Mouse (Mus musculus) stomach, embryonic 15.5 days (tissue): ENCODE data around the gene Zc3h13. TPM values are rescaled to one million over a fixed set of nuclear protein-coding genes. Genes with fewer than 3 reads are reported as not detected.
A peak's percentile ranks its signal among the peaks of the same experiment; 100 is the strongest.

Experiments
- ATAC-seq: fragments of 200-750 bp; cut with Nextera tagmentation; 2 replicates; pipeline ENCODE4 v1.8.0; 2017; ENCODE audit warnings: low read depth, moderate number of reproducible peaks, moderate TSS enrichment; ENCODE audit not compliant: insufficient read depth, low FRiP score
- H3K27ac ChIP-seq: fragments of 300-500 bp; sonication (generic); 2 replicates; pipeline ENCODE4 v1.5.1; 2015; ENCODE audit warnings: mild to moderate bottlenecking, inconsistent platforms
- H3K27me3 ChIP-seq: fragments of 300-500 bp; sonication (generic); replicated peaks from 2 replicates; pipeline ENCODE4 v1.6.1; 2015; ENCODE audit warnings: inconsistent platforms
- H3K36me3 ChIP-seq: fragments of 300-500 bp; sonication (generic); 2 replicates; pipeline ENCODE4 v1.6.1; 2015; ENCODE audit warnings: inconsistent platforms
- H3K4me1 ChIP-seq: fragments of 300-500 bp; sonication (generic); 2 replicates; pipeline ENCODE4 v1.6.1; 2015; ENCODE audit warnings: inconsistent platforms
- H3K4me2 ChIP-seq: fragments of 300-500 bp; sonication (generic); 2 replicates; pipeline ENCODE4 v1.6.1; 2015; ENCODE audit warnings: mild to moderate bottlenecking, inconsistent platforms
- H3K4me3 ChIP-seq: fragments of 300-500 bp; sonication (generic); replicated peaks from 2 replicates; pipeline ENCODE4 v1.5.1; 2015; ENCODE audit warnings: inconsistent platforms
- H3K9ac ChIP-seq: fragments of 300-500 bp; sonication (generic); 2 replicates; pipeline ENCODE4 v1.6.1; 2015; ENCODE audit warnings: inconsistent platforms
- H3K9me3 ChIP-seq: fragments of 300-500 bp; sonication (generic); 2 replicates; pipeline ENCODE4 v1.6.1; 2016; ENCODE audit warnings: inconsistent platforms
- WGBS: fragments of 180-500 bp; shearing (Covaris S2); methylation state at CpG from one replicate; pipeline ENCODE4 v1.1.7; 2015; 5-methylcytosine and 5-hydroxymethylcytosine counted together
- polyA plus RNA-seq: library from polyadenylated mRNA; unstranded; fragments of >200 nt; fragmentation: Nextera tagmentation; extraction: Ambion mirVana; gene quantifications from 2 replicates; pipeline ENCODE4 v1.2.1, GENCODE M21; 2015

The Zc3h13 gene
- 29.4 TPM in 2 replicates for polyA plus RNA-seq

DNA sequence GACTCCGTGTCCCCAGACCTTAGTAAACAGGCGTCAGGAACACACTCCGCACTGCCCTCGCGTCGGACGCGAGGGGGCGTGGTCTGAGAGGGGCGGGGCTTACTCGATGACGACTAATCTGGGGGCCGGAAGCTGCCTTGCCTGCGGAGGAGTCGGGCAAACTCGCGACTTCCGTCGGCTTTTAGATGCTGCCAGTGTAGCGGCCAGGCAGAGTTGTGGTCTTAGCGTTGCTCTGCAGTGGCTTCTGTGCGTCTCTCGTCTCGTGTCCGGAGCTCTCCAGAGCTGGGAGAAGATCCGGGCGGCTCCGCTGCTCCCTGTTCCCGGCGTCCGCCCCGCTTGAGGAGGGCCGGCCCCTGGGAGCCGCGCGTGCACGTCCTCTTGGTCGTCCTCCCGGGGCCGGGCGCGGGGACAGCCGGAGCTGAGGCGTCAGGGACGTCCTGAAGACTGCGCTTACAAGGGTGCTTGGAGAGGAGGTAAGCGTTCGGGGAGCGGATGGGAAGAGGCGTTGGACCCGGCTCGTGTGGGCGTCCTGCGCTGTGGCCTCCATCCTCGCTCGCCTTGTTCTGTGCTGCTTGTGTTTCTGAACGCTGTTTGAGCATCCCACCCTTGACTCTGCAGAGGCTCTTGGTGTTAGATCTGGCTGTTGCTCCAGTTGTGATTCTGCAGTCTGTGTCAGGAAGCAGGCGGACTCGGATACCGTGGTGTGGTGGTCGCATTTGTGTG, at the start of gene Zc3h13:
Gene Zc3h13 (plus strand): TSS at position 181 of the 723 bp plus-strand sequence.
- H3K9ac ChIP-seq = peak within 1 kb of the TSS; percentile 77
- WGBS = under 1% methylated on average over 61 of the region's 61 CpGs
- ATAC-seq = peak; percentile 99
- no peaks in the 10 kb centered on the region for H3K9me3 ChIP-seq
- no peaks in the 10 kb centered on the region for H3K36me3 ChIP-seq
- no peaks in the 10 kb centered on the region for H3K27me3 ChIP-seq
- peaks cover 3% of the 10 kb centered on the region; the same call in 1 of the 2 replicates for H3K4me1 ChIP-seq
- H3K4me2 ChIP-seq = peak within 1 kb of the TSS; percentile 74
- H3K27ac ChIP-seq = peak within 1 kb of the TSS; percentile 69
- peak within 1 kb of the TSS; percentile 66 for H3K4me3 ChIP-seq

DNA sequence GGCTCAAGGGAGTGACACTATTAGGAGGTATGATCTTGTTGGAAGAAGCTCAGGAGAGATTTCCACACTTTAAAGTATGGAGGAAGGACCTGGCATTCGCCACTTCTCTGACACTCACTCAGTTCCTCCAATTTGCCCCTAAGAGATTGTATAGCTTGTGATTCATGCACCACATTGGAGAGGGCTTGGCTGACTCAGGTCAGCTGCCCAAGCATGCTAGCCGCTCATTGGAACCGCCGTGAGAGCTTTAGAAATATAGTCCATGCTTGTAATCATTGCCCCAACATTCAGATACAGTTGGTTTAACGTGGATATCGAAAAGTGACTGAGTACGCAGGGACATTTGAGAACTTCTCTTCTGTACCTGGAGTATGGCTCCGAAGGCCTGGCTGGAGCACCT, 48.6 kb upstream of the Zc3h13 start:
- Histone ChIP-seq H3K4me2 (no peak overlapping the region), H3K27ac (no peak overlapping the region), H3K4me1 (no peaks in the 10 kb centered on the region), H3K9me3 (no peaks in the 10 kb centered on the region), H3K4me3 (no peak overlapping the region), H3K9ac (no peak overlapping the region), H3K27me3 (no peaks in the 10 kb centered on the region), H3K36me3 (no peaks in the 10 kb centered on the region)
- ATAC-seq = no peak
- 87% methylated on average over 8 of the region's 8 CpGs for WGBS

DNA sequence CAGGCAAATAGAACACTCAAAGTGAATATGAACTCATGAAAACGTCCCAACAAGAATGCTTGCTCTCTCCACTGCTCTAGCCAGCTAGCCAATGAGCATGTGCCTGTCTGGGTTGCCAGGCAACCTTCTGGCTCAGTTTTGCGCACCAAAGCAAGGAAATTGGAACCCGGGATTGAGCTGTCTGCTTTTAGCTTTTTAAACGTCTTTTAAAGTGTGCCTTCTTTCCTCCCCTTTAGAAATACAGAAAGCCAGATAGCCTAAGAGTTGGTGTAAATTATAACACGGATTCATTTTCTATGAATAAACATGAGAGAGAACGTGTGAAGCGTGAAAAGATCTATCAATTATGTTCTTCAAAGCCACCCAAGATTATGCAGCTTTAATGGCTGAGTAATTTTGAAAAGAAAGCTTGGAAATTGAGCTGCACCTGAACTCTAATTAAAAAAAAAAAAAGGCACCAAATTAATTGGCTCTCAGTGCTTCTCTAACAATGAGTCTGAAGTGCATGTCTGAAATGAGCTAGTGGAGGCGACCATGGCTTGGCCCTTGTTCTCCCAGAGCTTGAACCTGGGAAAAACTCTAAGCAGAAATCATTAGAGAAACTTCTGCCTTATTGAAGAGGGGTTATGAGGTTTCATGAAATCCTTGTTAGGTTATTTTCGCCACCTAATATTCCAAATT, 48.1 kb upstream of the Zc3h13 start:
- no peak for ATAC-seq
- Histone ChIP-seq H3K4me1 (no peaks in the 10 kb centered on the region), H3K36me3 (no peaks in the 10 kb centered on the region), H3K4me2 (no peak overlapping the region), H3K27me3 (no peaks in the 10 kb centered on the region), H3K27ac (no peak overlapping the region), H3K9ac (no peak overlapping the region), H3K4me3 (no peak overlapping the region), H3K9me3 (no peaks in the 10 kb centered on the region)
- 60% methylated on average over 9 of the region's 9 CpGs for WGBS

DNA sequence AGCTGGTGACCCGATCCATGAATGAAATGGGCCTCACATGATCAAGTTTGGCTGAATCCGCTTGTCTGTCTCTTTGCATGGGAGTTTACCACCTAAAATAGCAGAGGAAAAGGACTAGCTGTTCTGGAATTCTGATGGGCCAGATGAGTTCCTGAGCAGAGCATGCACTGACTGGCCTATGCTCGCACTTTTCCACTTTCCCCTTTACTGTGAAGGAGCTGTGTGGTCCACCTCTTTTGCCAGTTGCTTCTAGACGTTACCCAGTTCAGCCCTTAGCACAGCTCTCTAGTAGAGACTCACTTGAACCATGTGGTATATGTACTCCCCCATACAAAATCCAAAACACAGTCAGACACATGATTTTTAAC, 47.6 kb upstream of the Zc3h13 start:
- Histone ChIP-seq H3K9ac (no peak overlapping the region), H3K9me3 (no peaks in the 10 kb centered on the region), H3K4me3 (no peak overlapping the region), H3K27ac (no peak overlapping the region), H3K36me3 (no peaks in the 10 kb centered on the region), H3K4me2 (no peak overlapping the region), H3K4me1 (no peaks in the 10 kb centered on the region), H3K27me3 (no peaks in the 10 kb centered on the region)
- WGBS = 83% methylated on average over 4 of the region's 4 CpGs
- ATAC-seq = no peak

DNA sequence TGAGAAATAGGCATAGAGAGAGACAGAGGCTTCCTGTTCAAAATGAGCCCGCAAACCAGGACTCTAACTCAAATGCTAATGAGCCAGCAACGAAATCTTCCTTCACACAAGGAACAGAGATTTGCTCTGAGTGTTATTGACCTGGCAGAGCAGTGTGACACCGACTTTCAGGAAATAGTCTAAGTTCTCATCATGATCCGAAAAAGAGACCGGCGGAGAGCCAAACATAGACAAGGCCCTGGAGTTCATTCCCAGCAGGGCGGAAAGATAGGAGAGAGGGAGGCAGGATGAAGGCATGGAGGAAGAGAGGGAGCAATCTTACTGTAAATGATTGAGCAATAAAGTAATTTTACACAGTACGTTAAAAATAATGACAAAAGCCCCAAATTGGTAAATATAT, 47.1 kb upstream of the Zc3h13 start:
- Histone ChIP-seq H3K27me3 (no peaks in the 10 kb centered on the region), H3K4me3 (no peak overlapping the region), H3K4me2 (no peak overlapping the region), H3K9me3 (no peaks in the 10 kb centered on the region), H3K27ac (no peak overlapping the region), H3K9ac (no peak overlapping the region), H3K4me1 (no peaks in the 10 kb centered on the region), H3K36me3 (no peaks in the 10 kb centered on the region)
- ATAC-seq = no peak
- 84% methylated on average over 8 of the region's 8 CpGs for WGBS

DNA sequence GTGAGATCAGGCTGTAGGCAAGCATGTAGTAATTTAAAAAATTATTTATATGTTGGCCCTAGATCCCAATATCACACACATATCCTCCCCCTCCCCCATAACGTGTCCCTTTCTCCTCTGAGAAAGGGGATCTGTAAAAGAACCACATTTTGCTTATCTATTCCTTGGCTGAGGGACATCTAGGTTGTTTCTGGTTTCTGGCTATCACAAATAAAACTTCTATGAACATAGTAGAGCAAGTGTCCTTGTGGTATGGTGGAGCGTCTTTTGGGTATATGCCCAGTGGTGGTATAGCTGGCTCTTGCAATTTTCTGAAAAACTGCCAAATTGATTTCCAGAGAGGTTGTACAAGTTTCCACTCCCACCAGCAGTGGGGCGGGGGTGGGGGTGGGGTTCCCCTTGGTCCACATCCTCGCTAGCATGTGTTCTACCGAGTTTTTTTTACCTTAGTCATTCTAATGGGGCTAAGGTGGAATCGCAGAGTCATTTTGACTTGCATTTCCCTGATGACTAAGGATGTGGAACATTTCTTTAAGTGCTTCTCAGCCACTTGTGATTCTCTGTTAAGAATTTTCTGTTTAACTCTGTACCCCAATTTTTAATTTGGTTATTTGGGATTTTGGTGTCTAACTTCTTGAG, 46.0 kb upstream of the Zc3h13 start:
- H3K36me3 ChIP-seq = no peaks in the 10 kb centered on the region
- WGBS = 77% methylated on average over 6 of the region's 6 CpGs

DNA sequence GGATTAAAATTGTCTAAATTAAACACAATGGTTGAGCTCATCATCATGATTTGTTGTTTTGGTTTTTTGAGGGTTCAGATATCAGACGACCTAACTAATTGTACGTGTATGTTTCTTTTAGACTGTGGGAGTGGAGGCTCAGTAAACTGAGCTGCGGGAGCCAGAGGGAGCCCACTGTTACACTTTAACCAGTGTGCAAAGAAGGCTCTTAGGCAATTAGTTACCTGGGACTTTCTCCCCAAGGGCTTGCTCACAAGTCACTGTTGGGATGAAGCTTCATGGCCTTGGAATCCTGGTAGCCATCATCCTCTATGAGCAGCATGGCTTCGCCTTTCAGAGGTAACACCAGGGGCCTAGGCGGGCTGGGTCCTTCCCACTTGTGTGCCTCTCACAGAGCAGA, 42.1 kb upstream of the Zc3h13 start, which contains the start of gene Cpb2:
Gene Cpb2 (plus strand): TSS at position 201 of the 400 bp plus-strand sequence.
- 72% methylated on average over 5 of the region's 5 CpGs for WGBS

More for the DNA sequence above, 46.0 kb upstream of the Zc3h13 start:
- H3K27ac ChIP-seq = no peak overlapping the region
- no peak overlapping the region for H3K4me2 ChIP-seq
- ATAC-seq = no peak
- no peaks in the 10 kb centered on the region for H3K9me3 ChIP-seq
- H3K4me3 ChIP-seq = no peak overlapping the region
- no peaks in the 10 kb centered on the region for H3K27me3 ChIP-seq
- no peak overlapping the region for H3K9ac ChIP-seq
- no peaks in the 10 kb centered on the region for H3K4me1 ChIP-seq

DNA sequence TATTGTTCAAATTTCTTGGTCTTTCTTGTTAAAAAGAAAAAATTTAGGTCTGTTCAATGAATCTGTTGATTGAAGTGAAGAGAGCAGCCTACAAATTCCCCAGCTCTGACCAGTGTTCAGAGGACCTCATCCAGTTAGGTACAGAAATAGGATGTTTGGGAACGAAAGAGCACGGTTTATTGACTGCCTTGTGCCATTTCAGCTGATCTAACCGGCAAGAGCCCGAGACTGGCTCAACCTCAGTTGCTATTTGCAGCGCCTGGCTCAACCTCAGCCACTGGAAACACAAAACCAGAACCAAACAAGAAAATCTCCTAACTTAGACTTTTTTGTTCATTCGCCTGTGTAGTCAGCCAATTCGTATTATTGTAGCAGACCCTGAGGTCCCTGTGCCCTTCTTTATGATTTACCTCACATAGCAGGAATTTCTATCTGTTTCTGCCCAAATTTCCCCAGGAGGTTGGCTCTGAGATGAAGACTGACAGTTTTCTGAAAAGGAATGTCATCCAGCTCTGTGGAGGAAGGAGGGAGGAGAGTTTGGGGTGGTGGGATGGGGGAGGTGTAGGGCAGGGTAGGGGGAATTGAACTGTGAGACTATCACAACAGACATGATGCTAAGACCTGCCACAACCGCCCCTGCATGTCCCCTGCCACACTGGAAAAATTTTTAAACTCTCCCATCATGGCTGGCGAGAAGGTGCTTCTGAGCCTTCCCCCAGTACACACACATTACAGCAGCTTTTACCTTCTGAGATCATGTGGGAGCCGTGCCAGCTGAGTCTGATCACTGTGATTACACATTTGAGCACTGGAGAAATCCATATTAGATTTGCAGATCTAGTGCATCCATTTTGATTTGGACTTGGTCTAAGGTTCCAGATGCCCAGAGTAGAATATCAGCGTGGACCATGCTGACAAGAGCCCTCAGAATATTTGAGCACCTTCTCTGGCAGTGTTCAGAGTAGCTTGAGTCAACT, 37.9 kb upstream of the Zc3h13 start:
- H3K4me3 ChIP-seq = no peak overlapping the region
- H3K9ac ChIP-seq = no peak overlapping the region
- no peaks in the 10 kb centered on the region for H3K36me3 ChIP-seq
- no peak for ATAC-seq
- 79% methylated on average over 11 of the region's 11 CpGs for WGBS
- H3K9me3 ChIP-seq = no peaks in the 10 kb centered on the region
- H3K4me1 ChIP-seq = no peaks in the 10 kb centered on the region
- H3K27ac ChIP-seq = no peak overlapping the region
- H3K27me3 ChIP-seq = no peaks in the 10 kb centered on the region
- no peak overlapping the region for H3K4me2 ChIP-seq

More for the DNA sequence above, 42.1 kb upstream of the Zc3h13 start, which contains the start of gene Cpb2:
- Histone ChIP-seq H3K9ac (no peak within 1 kb of the TSS), H3K27ac (no peak within 1 kb of the TSS), H3K9me3 (no peaks in the 10 kb centered on the region), H3K4me3 (no peak within 1 kb of the TSS), H3K27me3 (no peaks in the 10 kb centered on the region), H3K36me3 (no peaks in the 10 kb centered on the region), H3K4me2 (no peak within 1 kb of the TSS), H3K4me1 (no peaks in the 10 kb centered on the region)
- no peak for ATAC-seq

DNA sequence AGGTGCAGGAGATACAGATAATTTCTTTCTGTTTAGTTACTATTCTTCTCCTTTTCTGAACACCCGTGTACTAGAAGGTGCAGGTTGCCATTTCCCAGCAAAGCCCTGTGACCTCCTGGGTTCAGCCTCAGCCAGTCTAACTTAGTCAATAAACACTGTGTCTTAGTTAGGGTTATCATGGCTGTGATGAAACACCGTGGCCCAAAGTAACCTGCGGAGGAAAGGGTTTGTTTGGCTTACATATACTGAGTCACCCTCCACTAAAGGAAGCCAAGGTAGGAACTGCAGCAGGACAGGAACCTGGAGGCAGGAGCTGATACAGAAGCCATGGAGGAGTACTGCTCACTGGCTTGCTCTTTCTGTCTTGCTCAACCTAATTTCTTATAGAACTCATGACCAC, 33.7 kb upstream of the Zc3h13 start:
- ATAC-seq = no peak
- H3K9me3 ChIP-seq = no peaks in the 10 kb centered on the region
- 63% methylated on average over 3 of the region's 3 CpGs for WGBS

DNA sequence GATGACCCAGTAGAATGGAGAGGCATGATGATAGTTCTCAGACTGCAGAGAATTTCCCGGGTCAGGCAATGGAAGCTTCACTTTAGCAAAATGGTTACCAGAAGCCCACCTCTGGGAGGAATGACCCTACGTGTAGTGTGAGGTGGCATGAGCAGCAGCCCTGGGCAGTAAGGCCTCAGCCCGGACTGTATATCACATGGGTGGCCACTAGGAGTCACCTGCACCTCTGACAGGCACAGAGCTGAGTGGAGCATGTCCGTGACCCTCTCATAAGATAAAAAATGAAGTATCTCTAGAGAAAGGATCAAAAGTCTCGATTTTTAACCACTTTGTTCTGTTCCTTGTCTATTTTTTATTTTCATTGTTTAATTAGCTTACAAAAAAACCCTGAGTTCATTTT, 27.7 kb upstream of the Zc3h13 start:
- no peak overlapping the region for H3K9ac ChIP-seq
- no peaks in the 10 kb centered on the region for H3K4me1 ChIP-seq
- H3K4me3 ChIP-seq = no peak overlapping the region
- no peak overlapping the region for H3K27ac ChIP-seq
- no peaks in the 10 kb centered on the region for H3K27me3 ChIP-seq
- WGBS = 42% methylated on average over 5 of the region's 5 CpGs
- H3K9me3 ChIP-seq = no peaks in the 10 kb centered on the region
- no peak overlapping the region for H3K4me2 ChIP-seq
- no peak for ATAC-seq
- no peaks in the 10 kb centered on the region for H3K36me3 ChIP-seq

More for the DNA sequence above, 33.7 kb upstream of the Zc3h13 start:
- H3K27ac ChIP-seq = no peak overlapping the region
- no peaks in the 10 kb centered on the region for H3K4me1 ChIP-seq
- H3K4me2 ChIP-seq = no peak overlapping the region
- H3K36me3 ChIP-seq = no peaks in the 10 kb centered on the region
- H3K4me3 ChIP-seq = no peak overlapping the region
- no peaks in the 10 kb centered on the region for H3K27me3 ChIP-seq
- no peak overlapping the region for H3K9ac ChIP-seq

DNA sequence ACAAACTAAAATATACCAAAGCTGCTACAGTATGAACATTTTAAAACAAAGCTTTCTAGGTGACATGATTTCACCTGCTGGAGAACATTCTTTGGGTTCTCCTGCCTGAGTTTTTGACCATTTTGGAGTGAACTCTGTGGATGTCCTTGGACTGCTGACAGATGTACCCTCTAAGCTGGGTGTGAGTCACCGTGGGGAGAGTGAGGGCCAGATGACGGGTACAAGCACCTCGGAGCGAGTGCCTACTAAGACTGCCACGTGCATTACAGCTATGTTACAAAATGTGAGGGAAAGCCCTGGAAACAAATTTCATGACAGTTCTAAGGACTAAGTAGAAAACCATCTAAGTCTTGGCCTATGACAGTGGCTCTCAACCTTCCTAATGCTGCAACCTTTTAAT, 14.6 kb upstream of the Zc3h13 start:
- Histone ChIP-seq H3K4me3 (no peak overlapping the region), H3K4me2 (no peak overlapping the region), H3K9ac (no peak overlapping the region), H3K27ac (no peak overlapping the region), H3K27me3 (no peaks in the 10 kb centered on the region), H3K4me1 (no peaks in the 10 kb centered on the region), H3K36me3 (no peaks in the 10 kb centered on the region), H3K9me3 (no peaks in the 10 kb centered on the region)
- 81% methylated on average over 5 of the region's 5 CpGs for WGBS
- ATAC-seq = no peak
